Mouse (Mus musculus) testis, adult 2 months (tissue): ENCODE measurements around the gene Cks2.

Experiments
- CTCF ChIP-seq: fragments of 200-500 bp; IDR thresholded peaks from 2 replicates; pipeline ENCODE4 v1.5.1; 2012; ENCODE audit warnings: low read depth, mild to moderate bottlenecking, inconsistent platforms, low read length, moderate library complexity; ENCODE audit not compliant: control insufficient read depth, insufficient read depth, insufficient replicate concordance
- POLR2A ChIP-seq: fragments of 200-500 bp; IDR thresholded peaks from 2 replicates; pipeline ENCODE4 v1.6.1; 2012; ENCODE audit warnings: low read depth, mild to moderate bottlenecking, inconsistent platforms, low read length, moderate library complexity; ENCODE audit not compliant: control insufficient read depth

- TF ChIP-seq POLR2A (no peak), CTCF (no peak)
These were observed 36.0 kb downstream of the Cks2 start for GRCm38 (mm10) chr13:51681076-51681475.
